ENCODE assay signal across 22 mouse cellular contexts in the genomic region with DNA sequence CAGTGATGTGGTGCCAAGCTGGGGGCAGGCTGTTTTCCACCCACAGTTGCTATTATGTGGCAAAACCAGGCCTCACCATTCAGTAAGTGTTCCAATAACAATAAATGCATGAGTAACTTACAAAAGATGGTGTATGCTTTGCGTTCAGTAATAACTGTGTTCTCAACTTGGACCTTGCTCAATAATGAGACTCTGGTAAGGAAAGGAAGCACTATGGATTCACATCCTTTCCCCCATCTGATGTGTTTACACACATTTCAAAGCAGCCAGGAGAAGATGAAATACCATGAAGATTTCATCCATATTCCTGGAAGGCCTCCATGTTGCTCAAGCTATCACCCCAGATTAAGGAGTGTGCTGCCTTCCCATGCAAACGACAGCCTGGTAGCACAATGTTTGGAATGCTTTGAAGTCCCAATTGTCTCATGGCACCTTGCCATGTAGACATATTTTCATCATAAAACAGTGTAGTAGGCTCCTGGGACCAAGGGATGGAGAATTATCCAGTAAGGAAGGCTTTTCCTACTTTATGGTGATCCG.
DNase-seq lines count a peak whose midpoint lies in the region; ATAC-seq lines count a peak whose summit lies in the region.
"Had no signal": no experiment of that assay in that cellular context is flagged by ENCODE, and none has a peak within 500 bp of the region (broad histone marks: within the 10 kb centered on the region; RNA-seq: fewer than 3 reads in every experiment).

No protein-coding gene starts in this region.

- no peaks in the 10 kb centered on the region for H3K9me3 ChIP-seq in embryonic facial prominence, embryonic 14.5 days (ENCODE audit: control insufficient read depth, low read length)
- H3K9me3 ChIP-seq in embryonic facial prominence, embryonic 10.5 days, result no peaks in the 10 kb centered on the region
- H3K9me3 ChIP-seq: embryonic facial prominence, embryonic 12.5 days; heart, embryonic 15.5 days; hindbrain, embryonic 10.5 days; intestine, embryonic 15.5 days had no signal

- intact Hi-C loops in left cerebral cortex, postnatal 4 days (cut with DNase I), result no loop called here
- intact Hi-C loops in left cerebral cortex, postnatal 36 days (cut with DNase I), result no loop called here

- H3K27ac ChIP-seq in embryonic facial prominence, embryonic 14.5 days (replicated peaks; ENCODE audit: low read depth, low read length), result no peak overlapping the region
- H3K27ac ChIP-seq in embryonic facial prominence, embryonic 10.5 days (replicated peaks), result no peak overlapping the region
- H3K27ac ChIP-seq: embryonic facial prominence, embryonic 12.5 days; heart, adult 2 months; heart, embryonic 15.5 days; hindbrain, embryonic 10.5 days; hindbrain, embryonic 14.5 days; intestine, embryonic 15.5 days had no signal

- no peaks in the 10 kb centered on the region for H3K4me1 ChIP-seq in embryonic facial prominence, embryonic 14.5 days (ENCODE audit: control insufficient read depth, insufficient read depth, low read length)
- H3K4me1 ChIP-seq in embryonic facial prominence, embryonic 10.5 days, result no peaks in the 10 kb centered on the region
- H3K4me1 ChIP-seq: embryonic facial prominence, embryonic 12.5 days; heart, embryonic 15.5 days; hindbrain, embryonic 10.5 days; intestine, embryonic 15.5 days had no signal

- H3K4me2 ChIP-seq in embryonic facial prominence, embryonic 14.5 days (ENCODE audit: low read depth, low read length), result no peak overlapping the region
- H3K4me2 ChIP-seq: embryonic facial prominence, embryonic 12.5 days; heart, embryonic 11.5 days; heart, embryonic 15.5 days; hindbrain, embryonic 14.5 days; intestine, embryonic 15.5 days had no signal

- DNase-seq in embryonic facial prominence, embryonic 14.5 days (ENCODE audit: low spot score), result peak; percentile 12
- no peak for DNase-seq in embryonic facial prominence, embryonic 10.5 days (ENCODE audit: low spot score)
- peak; percentile 2 for DNase-seq in left cerebral cortex, postnatal 4 days
- no peak for DNase-seq in left cerebral cortex, postnatal 36 days (ENCODE audit: low spot score in 2 of 2)
- peak; percentile 84 for DNase-seq in Muller cell, postnatal 12 days (ENCODE audit: inconsistent ontology term)
- peak; percentile 49 for DNase-seq in brain, embryonic 18.5 days (ENCODE audit: low read depth, low spot score)
- DNase-seq in heart, postnatal 4 days, result no peak
- DNase-seq: adrenal gland, adult 2 months; adrenal gland, postnatal 25 days; cerebellum, adult 11 months; cerebellum, adult 9-10 months; embryo, embryonic 11 days; heart, adult 2 months; heart, postnatal 14 days; kidney, adult 18-20 months had no signal

- H3K36me3 ChIP-seq in embryonic facial prominence, embryonic 14.5 days (ENCODE audit: control insufficient read depth, insufficient read depth, low read length), result no peaks in the 10 kb centered on the region
- no peaks in the 10 kb centered on the region for H3K36me3 ChIP-seq in embryonic facial prominence, embryonic 10.5 days (replicated peaks)
- H3K36me3 ChIP-seq: embryonic facial prominence, embryonic 12.5 days; heart, embryonic 15.5 days; hindbrain, embryonic 10.5 days; intestine, embryonic 15.5 days had no signal

- WGBS in embryonic facial prominence, embryonic 14.5 days, result 54% methylated on average over 3 of the region's 3 CpGs
- 80% methylated on average over 3 of the region's 3 CpGs for WGBS in embryonic facial prominence, embryonic 10.5 days

- no peak for ATAC-seq in embryonic facial prominence, embryonic 14.5 days (ENCODE audit: low read depth)
- ATAC-seq: intestine, embryonic 15.5 days had no signal

- no peak overlapping the region for H3K4me3 ChIP-seq in embryonic facial prominence, embryonic 14.5 days (ENCODE audit: low read depth, low read length)
- no peak overlapping the region for H3K4me3 ChIP-seq in embryonic facial prominence, embryonic 10.5 days
- H3K4me3 ChIP-seq: embryonic facial prominence, embryonic 12.5 days; heart, adult 2 months; heart, embryonic 15.5 days; hindbrain, embryonic 10.5 days; intestine, embryonic 15.5 days had no signal

- H3K27me3 ChIP-seq in embryonic facial prominence, embryonic 14.5 days (replicated peaks; ENCODE audit: control insufficient read depth, insufficient read depth, low read length), result no peaks in the 10 kb centered on the region
- no peaks in the 10 kb centered on the region for H3K27me3 ChIP-seq in embryonic facial prominence, embryonic 10.5 days (replicated peaks; ENCODE audit: low read depth, poor library complexity, severe bottlenecking)
- H3K27me3 ChIP-seq: CH12.LX; embryonic facial prominence, embryonic 12.5 days; heart, embryonic 15.5 days; intestine, embryonic 15.5 days had no signal

- H3K9ac ChIP-seq in embryonic facial prominence, embryonic 14.5 days (ENCODE audit: low read depth, low read length), result no peak overlapping the region
- H3K9ac ChIP-seq: embryonic facial prominence, embryonic 12.5 days; heart, embryonic 15.5 days; hindbrain, embryonic 14.5 days; intestine, embryonic 15.5 days had no signal

Comparison
In these comparisons a context has a peak if more than half of its experiments do, and no peak if none do; other contexts are left out.
1. DNase-seq: peak in embryonic facial prominence, embryonic 14.5 days (single experiment), left cerebral cortex, postnatal 4 days (single experiment), Muller cell, postnatal 12 days (single experiment) and brain, embryonic 18.5 days (single experiment); none in embryonic facial prominence, embryonic 10.5 days (single experiment), left cerebral cortex, postnatal 36 days (0 of 2) and heart, postnatal 4 days (single experiment).